Mouse (Mus musculus) thymus, postnatal 10 days (tissue): Measurements from ENCODE around the gene Rhoh.
A peak's percentile ranks its signal among the peaks of the same experiment; 100 is the strongest.

Experiments used
- DNase-seq, 2 experiments: peaks; one replicate each; pipeline ENCODE4 v3.0.0; 2021; ENCODE audit warnings: low spot score in 2 of 2

The Rhoh gene

DNA sequence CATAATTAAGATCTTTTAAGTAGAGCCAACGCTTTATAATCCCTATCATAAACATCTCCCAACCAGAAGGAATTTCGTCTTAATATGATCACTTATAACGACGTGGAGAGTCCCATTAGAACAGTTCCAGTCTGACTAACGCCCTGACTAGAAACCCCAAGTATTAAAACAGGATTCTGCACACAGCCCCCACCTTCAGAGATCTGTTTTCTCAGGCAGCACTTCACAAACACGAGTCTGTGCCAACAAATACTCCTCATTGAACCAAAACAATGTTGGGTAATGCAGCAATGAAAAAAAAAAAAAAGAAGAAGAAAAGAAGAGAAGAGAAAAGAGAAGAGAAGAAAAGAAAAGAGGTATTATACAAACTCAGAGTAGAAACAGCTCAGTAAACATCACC lies 1.6 kb upstream of the Rhoh start:
- no peak for DNase-seq

- peak in 1 of 2 experiments; percentile 43 for DNase-seq
Observed at GRCm38 (mm10) chr5:65860281-65861000, 572 bp upstream of the Rhoh start.

DNA sequence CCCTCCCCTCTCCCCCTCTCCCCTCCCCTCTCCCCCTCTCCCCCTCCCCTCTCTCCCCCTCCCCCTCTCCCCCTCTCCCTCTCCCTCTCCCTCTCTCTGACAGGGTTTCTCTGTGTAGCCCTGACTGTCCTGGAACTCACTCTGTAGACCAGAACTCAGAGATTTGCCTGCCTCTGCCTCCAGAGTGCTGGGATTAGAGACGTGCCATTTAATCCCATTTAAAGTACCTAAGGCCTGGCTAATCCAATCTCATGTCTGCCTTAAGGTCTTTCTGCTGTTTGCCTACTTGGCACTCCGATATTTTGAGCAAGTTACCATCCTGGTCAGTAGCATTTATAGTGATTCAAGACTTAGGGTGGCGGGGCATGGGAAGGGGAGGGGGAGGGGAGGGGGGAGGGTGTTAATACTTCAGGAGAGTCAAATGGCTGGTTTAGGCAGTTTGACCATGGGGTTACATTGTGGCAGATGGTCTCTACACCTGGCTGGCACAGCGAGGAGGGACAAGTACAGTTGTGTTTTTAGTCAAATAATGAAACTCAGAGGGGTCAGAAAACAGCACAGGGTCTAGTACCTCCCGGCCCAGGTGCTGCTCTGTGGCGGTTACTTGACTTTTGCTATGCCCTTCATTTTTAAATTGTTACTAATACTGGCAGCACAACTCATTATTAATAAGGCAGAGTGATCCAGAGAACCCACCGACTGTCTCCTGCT lies 1.4 kb downstream of the Rhoh start:
- no peak for DNase-seq

DNA sequence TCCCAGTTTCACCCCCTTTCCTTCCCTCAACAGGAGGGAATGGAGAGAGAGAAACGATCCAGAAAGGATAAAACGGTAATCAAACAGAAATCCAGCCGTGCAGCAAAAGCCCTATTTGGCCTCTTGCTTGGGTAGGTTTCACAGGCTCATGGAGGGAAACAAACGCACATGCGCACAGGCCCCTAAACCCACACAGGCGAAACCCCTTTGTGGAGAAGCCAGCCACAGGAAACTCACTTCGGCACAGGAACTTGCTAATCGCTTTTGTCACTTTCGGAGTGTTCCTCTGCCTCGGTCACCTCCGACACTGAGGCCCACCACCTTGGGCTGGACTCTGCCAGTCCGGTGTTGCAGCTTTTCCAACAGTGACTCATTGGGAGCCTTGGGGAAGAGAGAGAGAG lies 2.3 kb downstream of the Rhoh start:
- peak; percentile 89 for DNase-seq

DNA sequence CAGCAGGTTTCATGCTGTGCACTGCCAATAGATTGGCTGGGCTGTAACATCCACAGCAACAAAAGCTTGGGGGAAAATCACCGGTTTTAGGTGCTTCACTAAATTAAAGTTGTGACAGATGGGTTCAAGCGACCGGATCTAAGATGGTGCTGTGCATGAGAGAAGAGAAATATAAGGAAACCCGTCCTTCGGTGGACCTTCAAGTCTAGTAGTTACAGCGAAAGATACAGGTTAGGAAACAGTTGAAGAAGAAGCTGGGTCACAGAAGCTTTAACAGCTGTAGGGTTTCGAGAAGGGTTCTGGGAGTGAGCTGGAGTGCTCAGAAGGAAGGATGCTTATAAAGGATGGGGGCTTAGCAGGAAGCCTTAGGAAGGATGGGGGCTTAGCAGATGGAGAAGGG lies 3.5 kb downstream of the Rhoh start:
- DNase-seq: no peak

- no peak for DNase-seq
Observed at GRCm38 (mm10) chr5:65864946-65865345, 3.9 kb downstream of the Rhoh start.

DNA sequence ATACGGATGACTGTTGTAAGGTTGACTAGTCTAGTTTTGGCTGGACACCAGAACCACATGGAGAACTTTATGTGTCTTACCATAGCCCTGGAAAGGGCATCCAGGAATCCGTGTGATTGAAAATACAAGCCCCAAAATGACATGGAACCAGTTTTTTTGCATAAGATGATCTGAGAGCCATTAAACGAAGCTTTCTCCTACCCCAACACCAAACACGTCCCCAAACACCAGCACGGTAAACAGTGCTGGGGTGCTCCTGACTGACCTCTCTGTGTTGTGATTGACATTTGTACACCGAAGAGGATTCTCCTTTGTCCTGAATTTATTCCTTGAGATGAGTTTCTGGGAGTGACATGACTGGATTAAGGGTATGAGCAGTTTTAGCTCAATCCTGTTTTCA lies 5.6 kb downstream of the Rhoh start:
- no peak for DNase-seq

- no peak for DNase-seq
Observed at GRCm38 (mm10) chr5:65867380-65868116, 6.5 kb downstream of the Rhoh start.

DNA sequence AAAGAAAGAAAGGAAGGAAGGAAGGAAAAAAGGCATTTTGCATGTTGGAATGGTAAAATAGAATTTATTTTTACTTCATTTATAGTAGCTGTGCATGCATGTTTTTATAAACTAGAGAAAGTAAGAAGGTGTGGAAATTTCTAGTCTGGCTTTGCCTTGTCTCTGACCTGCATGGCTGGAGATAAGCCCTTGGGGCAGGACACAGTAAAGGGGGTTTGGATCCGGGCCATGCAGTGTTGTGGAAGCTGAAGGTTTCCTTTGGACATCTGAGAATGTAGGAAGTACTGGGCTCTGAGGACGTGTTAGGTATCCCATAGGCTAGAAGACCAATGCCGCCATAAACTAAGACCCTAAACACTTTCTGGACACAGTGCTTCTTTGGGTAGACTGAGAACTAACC lies 7.4 kb downstream of the Rhoh start:
- DNase-seq: no peak

- no peak for DNase-seq
Observed at GRCm38 (mm10) chr5:65869660-65870059, 8.6 kb downstream of the Rhoh start.

DNA sequence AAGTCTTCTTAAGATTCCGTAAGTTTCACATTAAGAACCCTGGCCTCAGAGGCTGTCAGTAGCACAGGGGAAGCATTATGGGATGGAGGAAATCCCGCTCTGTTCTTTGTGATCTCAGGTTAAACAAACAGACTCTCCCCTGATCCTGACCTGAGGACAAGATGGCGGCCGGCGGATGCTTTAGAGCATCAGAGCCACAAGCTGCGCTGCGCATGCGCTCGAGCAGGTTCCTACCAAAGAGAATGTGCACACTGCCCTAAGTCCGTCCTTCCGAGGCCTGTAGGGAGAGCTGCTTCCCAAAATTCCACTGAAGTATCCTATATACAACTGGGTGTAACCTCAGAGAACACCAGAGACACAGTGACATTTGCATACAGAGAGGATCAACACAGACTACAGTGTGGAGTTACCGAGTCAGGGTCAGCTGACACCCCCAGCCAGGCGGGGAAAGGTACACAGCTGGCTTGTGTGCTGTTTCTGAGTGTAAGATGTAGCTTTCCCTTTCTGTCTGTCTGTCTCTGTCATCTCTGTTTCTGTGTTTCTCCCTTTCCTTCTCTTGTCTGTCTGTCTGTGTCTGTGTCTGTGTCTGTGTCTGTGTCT lies 10.4 kb downstream of the Rhoh start:
- DNase-seq: no peak

- no peak for DNase-seq
Observed at GRCm38 (mm10) chr5:65873212-65873611, 12.2 kb downstream of the Rhoh start.

GRCm38 (mm10) chr5:65875269-65875668 lies 14.3 kb downstream of the Rhoh start:
- no peak for DNase-seq

- DNase-seq: no peak
Observed at GRCm38 (mm10) chr5:65878367-65878766, 17.4 kb downstream of the Rhoh start.

- no peak for DNase-seq
Observed at GRCm38 (mm10) chr5:65881254-65881653, 20.2 kb downstream of the Rhoh start.

- no peak for DNase-seq
Observed at GRCm38 (mm10) chr5:65882476-65883205, 21.6 kb downstream of the Rhoh start.

DNA sequence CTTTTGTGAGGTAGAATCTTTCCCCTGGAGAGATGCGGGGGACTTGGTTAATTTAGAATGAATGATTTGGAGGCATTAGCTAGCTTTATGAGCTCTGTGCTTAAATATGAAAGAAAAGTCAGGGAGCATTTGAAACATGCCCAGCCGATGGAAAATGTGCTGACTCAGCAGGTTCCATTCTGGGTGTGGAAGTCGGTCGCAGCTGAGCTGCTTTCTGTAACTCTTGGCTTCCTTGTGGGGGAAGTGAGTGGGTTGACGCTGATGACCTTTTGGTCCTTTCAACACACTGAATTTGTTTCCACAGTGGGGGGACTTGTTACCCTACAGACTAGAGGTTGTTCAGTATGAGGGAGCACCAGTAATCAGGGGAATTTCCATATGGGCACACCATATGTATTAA lies 22.3 kb downstream of the Rhoh start:
- peak in 1 of 2 experiments; percentile 38 for DNase-seq

DNA sequence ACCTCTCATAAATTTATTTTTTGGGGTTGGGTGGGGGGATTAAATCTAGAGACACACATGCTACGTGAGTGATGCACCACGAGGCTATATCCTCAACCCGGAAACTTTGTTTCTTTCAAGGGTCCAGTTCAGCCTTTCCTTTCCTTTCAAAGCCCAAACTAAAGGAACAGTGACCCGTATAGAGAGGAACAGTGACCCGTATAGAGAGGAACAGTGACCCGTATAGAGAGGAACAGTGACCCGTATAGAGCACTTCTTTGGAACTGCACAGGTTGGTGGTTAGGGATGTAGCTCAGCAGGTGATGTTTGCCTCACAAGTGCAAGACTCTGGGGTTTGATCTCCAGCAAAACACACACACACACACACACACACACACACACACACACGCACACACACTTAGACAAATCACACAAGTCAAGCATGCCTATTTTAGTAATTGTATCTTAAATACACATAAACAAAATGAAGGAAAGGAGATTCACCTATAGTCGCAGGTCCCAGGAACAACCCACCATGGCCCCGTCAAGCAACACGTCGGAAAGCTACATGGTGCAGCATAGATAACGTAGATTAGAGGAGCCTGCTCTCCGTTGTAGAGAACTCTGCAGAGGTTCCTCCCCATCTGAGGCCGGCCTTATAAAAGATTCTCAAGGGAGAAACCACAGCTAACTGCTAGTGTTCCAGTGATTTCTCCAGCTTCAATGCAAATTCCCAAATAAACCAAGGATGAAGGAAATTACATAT lies 24.9 kb downstream of the Rhoh start:
- DNase-seq: no peak

- DNase-seq: no peak
Observed at GRCm38 (mm10) chr5:65888102-65888501, 27.1 kb downstream of the Rhoh start.

DNA sequence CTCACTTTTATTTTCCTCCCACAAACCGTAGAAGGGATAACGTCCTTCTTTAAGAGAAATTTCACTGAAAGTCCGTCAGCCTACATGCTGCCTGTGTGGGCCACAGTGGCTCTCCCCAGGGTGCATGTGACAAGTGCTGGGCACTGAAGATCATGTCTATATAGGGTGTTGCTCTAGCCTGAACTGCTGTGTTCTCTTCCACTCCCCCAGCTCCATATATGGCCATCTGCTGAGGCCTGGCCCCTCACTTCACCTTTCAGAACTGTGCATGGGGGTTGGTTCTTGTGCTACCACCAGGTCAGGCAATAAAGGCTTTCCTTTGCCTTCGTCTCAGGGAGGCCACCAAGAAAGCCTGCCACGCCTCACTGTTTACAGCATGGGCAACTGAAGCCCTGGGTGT lies 28.0 kb downstream of the Rhoh start:
- DNase-seq: no peak

- DNase-seq: no peak
Observed at GRCm38 (mm10) chr5:65891251-65891826, 30.3 kb downstream of the Rhoh start.
